Mouse (Mus musculus): ENCODE measurements around the gene Olfr371. TPM values are rescaled to one million over a fixed set of nuclear protein-coding genes. Genes with fewer than 3 reads are reported as not detected.

Olfr371 gene
- polyA plus RNA-seq (2014; fragmentation: Illumina TruSeq; extraction: RNeasy Lipid Tissue Mini Kit (QIAGEN cat#74804); ENCODE audit: low read depth, low replicate concordance), result not detected

GRCm38 (mm10) chr8:85225688-85226087 lies at the start of gene Olfr371:
TSS of gene Olfr371 (plus strand) at chr8:85225988.

Other genes starting within 250 kb of the Olfr371 start
- 44.8 TPM for gene Junb, start 247.3 kb upstream of the Olfr371 start, polyA plus RNA-seq (2014; fragmentation: Illumina TruSeq; extraction: RNeasy Lipid Tissue Mini Kit (QIAGEN cat#74804); ENCODE audit: low read depth, low replicate concordance)
- gene Hook2, start 235.4 kb upstream of the Olfr371 start, polyA plus RNA-seq (2014; fragmentation: Illumina TruSeq; extraction: RNeasy Lipid Tissue Mini Kit (QIAGEN cat#74804); ENCODE audit: low read depth, low replicate concordance), result 30.4 TPM
- gene Best2, start 211.5 kb upstream of the Olfr371 start, polyA plus RNA-seq (2014; fragmentation: Illumina TruSeq; extraction: RNeasy Lipid Tissue Mini Kit (QIAGEN cat#74804); ENCODE audit: low read depth, low replicate concordance), result not detected
- gene Asna1, start 200.7 kb upstream of the Olfr371 start, polyA plus RNA-seq (2014; fragmentation: Illumina TruSeq; extraction: RNeasy Lipid Tissue Mini Kit (QIAGEN cat#74804); ENCODE audit: low read depth, low replicate concordance), result 81.0 TPM
- 87.2 TPM for gene Trir, start 199.2 kb upstream of the Olfr371 start, polyA plus RNA-seq (2014; fragmentation: Illumina TruSeq; extraction: RNeasy Lipid Tissue Mini Kit (QIAGEN cat#74804); ENCODE audit: low read depth, low replicate concordance)
- gene Tnpo2, start 189.1 kb upstream of the Olfr371 start, polyA plus RNA-seq (2014; fragmentation: Illumina TruSeq; extraction: RNeasy Lipid Tissue Mini Kit (QIAGEN cat#74804); ENCODE audit: low read depth, low replicate concordance), result 46.5 TPM
- gene Fbxw9, start 165.9 kb upstream of the Olfr371 start, polyA plus RNA-seq (2014; fragmentation: Illumina TruSeq; extraction: RNeasy Lipid Tissue Mini Kit (QIAGEN cat#74804); ENCODE audit: low read depth, low replicate concordance), result 31.5 TPM
- not detected for gene Gm5741, start 158.0 kb upstream of the Olfr371 start, polyA plus RNA-seq (2014; fragmentation: Illumina TruSeq; extraction: RNeasy Lipid Tissue Mini Kit (QIAGEN cat#74804); ENCODE audit: low read depth, low replicate concordance)
- 25.9 TPM for gene Dhps, start 154.2 kb upstream of the Olfr371 start, polyA plus RNA-seq (2014; fragmentation: Illumina TruSeq; extraction: RNeasy Lipid Tissue Mini Kit (QIAGEN cat#74804); ENCODE audit: low read depth, low replicate concordance)
- 89.8 TPM for gene Wdr83os, start 145.2 kb upstream of the Olfr371 start, polyA plus RNA-seq (2014; fragmentation: Illumina TruSeq; extraction: RNeasy Lipid Tissue Mini Kit (QIAGEN cat#74804); ENCODE audit: low read depth, low replicate concordance)
- 23.2 TPM for gene Wdr83, start 144.7 kb upstream of the Olfr371 start, polyA plus RNA-seq (2014; fragmentation: Illumina TruSeq; extraction: RNeasy Lipid Tissue Mini Kit (QIAGEN cat#74804); ENCODE audit: low read depth, low replicate concordance)
- gene Man2b1, start 142.7 kb upstream of the Olfr371 start, polyA plus RNA-seq (2014; fragmentation: Illumina TruSeq; extraction: RNeasy Lipid Tissue Mini Kit (QIAGEN cat#74804); ENCODE audit: low read depth, low replicate concordance), result 115 TPM
- 5.5 TPM for gene Zfp791, start 102.9 kb upstream of the Olfr371 start, polyA plus RNA-seq (2014; fragmentation: Illumina TruSeq; extraction: RNeasy Lipid Tissue Mini Kit (QIAGEN cat#74804); ENCODE audit: low read depth, low replicate concordance)
- not detected for gene Cks1brt, start 74.1 kb upstream of the Olfr371 start, polyA plus RNA-seq (2014; fragmentation: Illumina TruSeq; extraction: RNeasy Lipid Tissue Mini Kit (QIAGEN cat#74804); ENCODE audit: low read depth, low replicate concordance)
- gene Orc6, start 73.6 kb downstream of the Olfr371 start, polyA plus RNA-seq (2014; fragmentation: Illumina TruSeq; extraction: RNeasy Lipid Tissue Mini Kit (QIAGEN cat#74804); ENCODE audit: low read depth, low replicate concordance), result 23.3 TPM
- 79.3 TPM for gene Vps35, start 73.8 kb downstream of the Olfr371 start, polyA plus RNA-seq (2014; fragmentation: Illumina TruSeq; extraction: RNeasy Lipid Tissue Mini Kit (QIAGEN cat#74804); ENCODE audit: low read depth, low replicate concordance)
- 0.50 TPM for gene Mylk3, start 160.4 kb downstream of the Olfr371 start, polyA plus RNA-seq (2014; fragmentation: Illumina TruSeq; extraction: RNeasy Lipid Tissue Mini Kit (QIAGEN cat#74804); ENCODE audit: low read depth, low replicate concordance)
- 19.4 TPM for gene 4921524J17Rik, start 206.8 kb downstream of the Olfr371 start, polyA plus RNA-seq (2014; fragmentation: Illumina TruSeq; extraction: RNeasy Lipid Tissue Mini Kit (QIAGEN cat#74804); ENCODE audit: low read depth, low replicate concordance)